Mouse (Mus musculus) gastrocnemius, postnatal 25 days (tissue): ENCODE data around the gene Fxyd1. TPM values are rescaled to one million over a fixed set of nuclear protein-coding genes. Genes with fewer than 3 reads are reported as not detected.

Source experiments
- DNase-seq: peaks from one replicate; pipeline ENCODE4 v3.0.0; 2022
- total RNA-seq, 2 experiments: library from RNA; stranded (reverse); gene quantifications; 1 replicate in 1 of 2; 2 replicates in 1 of 2; pipeline ENCODE4 v1.2.3; 2021

Fxyd1 gene
- total RNA-seq, 2 experiments from 2014 or later: 1,050 to 1,262 TPM

DNA sequence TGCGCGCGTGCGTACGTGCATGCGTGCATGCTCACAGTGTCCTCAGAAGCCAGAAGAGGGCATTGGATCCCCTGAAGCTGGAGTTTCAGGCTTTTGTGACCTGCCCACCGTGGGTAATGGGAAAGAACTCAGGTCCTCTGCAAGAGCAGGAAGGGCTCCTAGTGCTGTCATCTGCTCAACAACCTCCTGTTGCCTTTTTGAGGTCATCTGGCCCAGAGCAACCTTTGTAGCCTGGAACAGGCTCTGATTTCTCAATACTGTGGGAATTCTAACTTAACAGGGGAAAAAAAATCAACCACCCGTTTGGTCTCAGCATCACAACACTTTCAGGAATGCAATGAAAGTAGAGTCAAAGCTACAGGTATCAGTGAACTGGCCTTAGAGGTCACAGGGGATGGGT is 22.7 kb upstream of the Fxyd1 start:
- DNase-seq: no peak

DNA sequence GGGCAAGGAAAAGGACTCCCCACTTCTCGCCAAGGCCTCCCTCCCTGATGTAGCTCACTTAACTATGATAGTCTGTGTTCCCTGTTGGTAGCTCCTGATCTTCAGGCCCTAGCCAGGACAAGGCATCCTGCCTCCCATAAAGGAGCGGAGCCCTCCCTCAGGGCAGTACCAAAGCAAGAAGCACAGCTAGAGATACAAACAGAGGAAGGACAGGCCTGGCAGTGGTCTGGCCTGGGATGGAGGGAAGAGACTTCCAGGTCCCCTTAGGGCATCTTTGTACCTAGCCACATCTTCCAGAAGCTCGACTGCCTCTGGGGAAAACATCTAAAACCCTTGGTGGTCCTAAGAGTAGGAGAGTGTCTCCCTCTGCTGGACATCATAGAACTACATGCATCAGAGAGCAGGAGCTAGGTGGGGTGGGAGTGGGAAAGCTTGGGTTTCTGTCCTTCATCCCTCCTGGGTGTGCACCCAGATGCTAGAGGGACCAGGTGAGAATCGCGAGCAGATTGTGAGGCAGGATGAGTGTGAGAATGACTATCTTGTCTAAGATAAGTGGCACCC is 21.0 kb upstream of the Fxyd1 start:
- DNase-seq: no peak

DNA sequence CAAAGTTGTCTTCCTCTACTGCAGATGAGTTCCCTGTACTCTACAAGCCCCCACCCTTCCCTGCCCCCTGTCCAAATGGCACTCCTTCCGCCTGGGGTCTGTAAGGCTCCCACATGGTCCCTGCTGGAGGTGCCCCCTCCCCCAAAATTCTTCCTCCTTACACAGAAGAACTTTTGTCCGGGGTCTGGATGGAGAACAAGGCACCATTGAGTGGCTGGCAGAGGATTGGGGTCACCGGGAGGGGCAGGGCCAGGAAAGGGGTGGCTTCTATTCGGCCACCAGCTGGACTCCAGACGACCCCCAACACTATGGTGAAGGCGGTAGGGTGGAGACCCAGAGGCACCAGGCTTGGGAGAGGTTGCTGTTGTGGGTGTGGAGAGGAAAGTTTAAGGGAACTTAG is 20.5 kb upstream of the Fxyd1 start:
- no peak for DNase-seq

DNA sequence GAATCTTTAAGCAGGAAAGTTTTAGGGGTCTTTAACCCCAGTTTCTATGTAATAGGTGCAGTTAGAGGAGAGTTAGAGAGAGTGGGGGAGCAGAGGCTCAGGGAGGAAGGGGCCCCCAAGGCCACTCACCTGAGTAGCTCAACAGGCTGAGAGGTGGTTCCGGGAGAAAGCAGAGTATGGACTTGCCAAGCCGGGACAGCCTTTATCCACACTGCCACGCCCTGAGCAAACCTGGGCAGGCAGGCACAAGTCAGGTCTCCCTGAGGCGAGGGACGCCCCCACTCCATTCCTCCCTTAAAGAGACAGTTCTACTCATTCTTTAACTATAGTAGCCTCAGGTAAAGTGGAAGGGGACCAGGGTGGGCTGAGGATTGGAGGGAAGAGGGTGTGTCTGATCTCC is 19.5 kb upstream of the Fxyd1 start, which contains the start of gene Fxyd3:
Fxyd3 (minus strand) TSS at position 213 of the 400 bp plus-strand sequence.
- DNase-seq: no peak

DNA sequence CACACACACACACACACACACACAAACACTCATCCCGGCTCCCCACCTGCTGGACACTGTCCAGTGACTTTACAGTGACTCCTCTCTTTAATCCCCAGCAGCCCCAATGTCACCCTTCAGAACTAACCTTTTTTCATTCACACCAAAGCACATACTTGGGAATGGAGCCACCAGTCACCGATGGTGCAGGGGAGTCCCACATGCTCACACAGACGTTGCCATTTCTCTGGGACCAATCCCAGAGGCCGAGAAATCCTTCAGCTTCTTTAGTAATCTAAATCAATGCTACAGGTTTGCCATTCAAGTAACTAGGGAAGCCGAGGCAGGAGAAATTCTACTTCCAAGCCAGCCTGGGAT is 17.7 kb upstream of the Fxyd1 start:
- no peak for DNase-seq

DNA sequence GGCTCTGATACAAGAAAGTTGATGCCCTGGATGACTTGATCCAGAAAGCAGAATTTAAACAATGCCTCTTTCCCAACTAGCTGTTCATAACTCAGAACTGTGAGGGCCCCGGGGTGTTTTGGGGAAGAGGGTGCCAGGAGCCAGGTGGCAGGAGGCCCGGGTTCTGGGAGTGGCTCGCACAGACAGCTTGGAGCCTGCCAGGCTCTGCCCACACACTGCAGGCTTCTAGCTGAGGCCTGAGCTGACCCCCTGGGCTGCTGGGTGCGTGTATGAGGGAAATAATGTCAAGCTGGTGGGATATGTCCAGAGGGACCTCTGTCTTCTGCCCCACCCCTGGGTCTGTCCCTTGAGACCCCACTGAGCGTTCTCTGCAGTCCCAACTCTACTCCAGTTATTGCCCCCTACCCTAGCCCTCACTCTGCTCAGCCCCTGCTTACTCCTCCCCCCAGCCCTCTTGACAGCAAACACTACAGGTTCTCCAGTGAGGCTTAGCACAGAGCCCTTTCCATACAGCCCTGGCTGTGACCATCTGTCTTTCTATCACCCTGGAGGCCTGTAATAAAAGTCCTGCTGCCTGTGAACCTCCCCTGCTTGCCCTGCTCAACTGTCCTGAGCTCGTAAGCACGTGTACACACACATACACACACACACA is 17.2 kb upstream of the Fxyd1 start:
- no peak for DNase-seq

DNA sequence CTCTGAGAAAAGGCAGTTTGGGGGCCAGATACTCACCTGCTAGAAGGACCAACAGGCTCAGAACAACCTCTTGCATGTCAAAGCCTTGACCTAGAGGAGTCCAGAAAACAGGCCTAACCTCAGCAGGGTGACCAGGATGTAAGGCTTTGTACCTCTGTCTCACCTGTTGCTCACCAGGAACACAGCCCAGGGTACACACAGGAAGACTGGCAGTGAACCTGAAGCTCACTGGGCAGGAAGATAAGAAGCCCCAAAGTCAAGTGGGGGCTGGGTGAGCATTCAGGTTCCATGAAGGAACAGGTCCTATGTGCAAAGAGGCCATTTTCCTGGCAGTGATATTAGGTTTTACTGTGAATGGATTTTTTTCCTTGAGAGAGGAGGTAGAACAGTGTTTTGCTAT is 16.5 kb upstream of the Fxyd1 start:
- DNase-seq: no peak

DNA sequence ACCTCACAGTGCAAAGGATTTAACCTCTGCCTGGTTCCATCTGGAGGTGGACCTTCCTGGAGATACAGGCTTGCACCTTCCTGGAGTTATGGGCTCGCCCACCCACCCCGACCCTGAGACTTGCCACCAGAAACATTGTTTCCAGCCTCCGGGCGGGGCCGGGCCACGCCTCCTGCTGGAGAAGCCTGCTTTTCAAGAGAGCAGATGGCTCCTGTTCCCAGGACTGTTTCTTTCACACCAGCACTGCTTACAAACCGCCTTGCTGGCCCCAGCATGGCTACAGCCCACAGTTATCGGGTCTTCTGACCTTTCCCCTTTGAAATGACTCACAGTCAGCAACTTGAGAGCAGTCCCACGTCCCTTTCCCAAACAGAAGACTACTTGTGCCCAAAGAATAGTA is 15.3 kb upstream of the Fxyd1 start:
- DNase-seq: no peak

DNA sequence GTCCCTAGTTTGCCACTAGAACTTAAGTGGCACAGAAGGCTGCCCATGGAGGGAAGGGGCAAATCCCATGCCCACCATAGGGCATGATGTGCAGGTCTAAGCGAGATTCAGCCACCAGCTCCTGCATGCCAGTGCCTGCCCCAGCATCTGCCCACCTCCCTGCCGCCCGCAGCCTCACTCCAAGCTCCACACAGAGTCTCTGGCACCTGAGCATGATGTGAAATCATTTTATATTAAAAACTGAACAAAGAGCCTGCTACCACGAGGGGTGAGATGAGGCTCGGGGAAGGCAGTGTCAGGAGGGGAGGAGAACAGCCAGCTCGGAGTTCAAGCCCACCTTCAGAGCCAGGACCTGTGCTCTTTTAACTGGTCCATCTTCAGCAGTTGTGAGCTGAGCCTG is 13.3 kb upstream of the Fxyd1 start:
- no peak for DNase-seq

DNA sequence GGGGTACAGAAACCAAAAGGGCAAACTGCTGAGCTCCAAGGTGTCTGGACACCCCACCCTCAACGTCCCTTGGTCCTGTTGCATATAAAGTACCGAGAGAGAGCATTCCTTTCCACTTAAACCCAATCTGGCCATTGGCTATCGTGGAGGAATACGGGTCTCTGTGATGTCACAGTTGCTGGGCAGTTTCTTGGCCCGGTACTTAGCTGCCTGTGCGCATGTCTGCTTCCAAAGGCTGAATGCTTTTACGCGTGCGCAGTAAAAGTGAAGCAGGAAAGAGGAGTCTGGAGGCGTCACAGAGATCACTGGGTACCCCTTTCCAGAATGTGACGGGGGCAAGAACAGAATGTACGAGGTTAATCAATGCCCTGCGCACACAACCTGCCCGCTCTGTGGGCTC is 12.5 kb upstream of the Fxyd1 start:
- no peak for DNase-seq

DNA sequence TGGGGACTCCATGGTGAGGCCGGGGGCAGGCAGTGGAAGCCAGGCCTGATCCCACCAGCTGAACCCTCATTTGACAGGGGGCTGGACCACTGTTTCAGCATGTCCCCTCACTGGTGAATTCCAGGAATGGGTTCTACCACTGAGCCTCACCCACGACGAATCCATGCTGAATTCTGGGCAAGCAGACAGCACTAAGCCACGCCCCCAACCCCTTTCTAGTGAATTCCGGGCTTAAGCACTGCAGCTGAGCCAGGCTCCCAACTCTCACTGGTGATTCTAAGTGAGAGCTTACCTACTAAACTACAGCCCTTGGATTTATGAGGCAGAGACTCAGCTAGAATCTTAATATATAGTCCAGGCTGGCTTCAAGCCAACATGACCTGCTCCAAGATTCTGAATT is 10.8 kb upstream of the Fxyd1 start:
- DNase-seq: peak; percentile 54

DNA sequence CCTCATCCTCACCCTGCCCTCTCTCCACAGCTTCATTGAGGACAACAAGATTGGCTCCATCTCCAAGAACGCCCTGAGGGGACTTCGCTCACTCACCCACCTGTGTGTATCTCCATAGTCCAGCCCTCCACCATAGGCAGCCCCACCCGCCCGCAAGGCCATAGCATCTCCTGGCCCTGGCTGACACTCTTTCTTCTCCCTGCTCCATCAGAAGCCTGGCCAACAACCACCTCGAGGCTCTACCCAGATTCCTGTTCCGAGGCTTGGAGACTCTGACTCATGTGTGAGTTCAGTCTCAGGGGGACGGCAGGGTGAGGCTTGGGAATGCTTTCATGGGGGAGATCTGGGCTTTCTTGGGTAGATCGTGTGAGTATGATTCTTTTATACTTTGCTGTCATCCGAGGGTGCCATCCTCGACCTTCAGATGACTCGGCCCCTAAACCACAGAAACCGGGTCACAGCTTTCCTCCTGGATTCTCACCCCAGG is 6.1 kb upstream of the Fxyd1 start:
- DNase-seq: no peak

DNA sequence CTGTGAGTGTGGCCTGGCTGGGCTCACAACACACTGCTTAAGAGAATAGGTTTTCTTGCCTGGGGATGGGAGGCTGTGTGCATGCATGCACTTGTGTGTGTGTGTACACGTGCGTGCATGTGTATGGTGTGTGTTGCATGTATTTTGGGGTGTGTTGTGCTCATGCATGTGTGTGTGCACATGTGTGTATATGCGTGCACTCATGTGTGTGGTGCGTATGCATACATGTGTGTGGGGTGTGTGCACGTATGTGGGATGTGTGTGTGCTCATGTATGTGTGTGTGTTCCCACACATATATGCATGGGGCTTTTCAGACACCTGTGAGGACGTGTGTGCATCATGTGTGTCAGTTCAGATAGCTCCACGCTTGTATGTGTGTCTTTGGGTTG is 3.6 kb upstream of the Fxyd1 start:
- no peak for DNase-seq

DNA sequence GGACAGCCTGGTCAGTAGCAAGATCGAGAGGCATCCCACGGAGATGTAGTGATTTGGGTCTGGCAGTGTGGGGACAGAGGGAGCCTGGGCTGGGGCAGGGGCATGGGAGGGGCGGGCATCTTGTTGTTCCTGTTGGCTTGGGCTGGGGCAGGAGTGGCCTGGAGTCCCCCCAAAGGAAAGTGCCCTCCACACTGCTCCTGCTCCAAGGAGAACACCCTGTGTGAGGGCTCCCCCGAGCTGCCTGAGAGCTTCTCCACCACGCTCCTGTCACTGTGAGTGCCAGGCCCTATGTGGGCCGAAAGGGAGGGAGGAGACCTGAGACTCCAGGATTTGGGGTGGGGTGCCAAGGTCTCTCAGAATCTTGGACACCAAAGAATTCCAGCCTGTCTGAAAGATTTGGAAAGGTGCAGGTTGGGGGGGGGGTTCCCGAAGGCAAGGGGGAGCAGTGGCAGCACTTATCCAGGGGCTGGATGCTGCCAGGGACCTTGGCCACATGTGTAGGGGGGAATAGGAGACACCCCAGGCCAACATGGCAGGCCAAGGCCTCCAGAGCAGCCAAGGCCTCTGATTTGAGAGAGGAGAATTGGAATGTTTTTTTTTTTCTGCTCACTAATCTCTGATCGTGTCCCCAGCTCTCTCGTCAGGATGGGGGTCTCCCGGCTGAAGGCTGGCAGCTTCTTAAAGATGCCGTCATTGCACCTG is 3.1 kb upstream of the Fxyd1 start:
- no peak for DNase-seq

DNA sequence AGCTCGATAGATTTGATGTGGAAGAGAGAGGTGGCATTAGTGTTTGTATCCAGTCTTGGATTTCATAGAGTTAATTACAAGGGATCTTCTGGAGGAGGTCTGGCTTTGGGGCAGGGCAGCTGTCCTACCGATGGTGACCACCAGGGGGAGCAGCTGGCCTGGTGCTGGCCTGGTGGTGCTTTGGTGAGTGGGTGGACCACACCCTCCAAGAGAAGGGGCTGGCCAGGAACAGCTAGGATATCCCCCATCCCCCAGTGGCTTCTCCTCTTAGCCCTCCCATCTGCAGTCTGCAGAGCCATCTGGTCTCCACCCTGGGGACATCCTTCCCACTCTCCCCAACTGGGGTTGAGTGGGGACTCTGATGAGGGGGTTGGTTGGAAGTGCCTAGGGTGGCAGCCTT is 2.1 kb upstream of the Fxyd1 start, which contains the start of gene Lgi4:
Lgi4 (plus strand) TSS at position 235 of the 400 bp plus-strand sequence.
- peak; percentile 91 for DNase-seq

DNA sequence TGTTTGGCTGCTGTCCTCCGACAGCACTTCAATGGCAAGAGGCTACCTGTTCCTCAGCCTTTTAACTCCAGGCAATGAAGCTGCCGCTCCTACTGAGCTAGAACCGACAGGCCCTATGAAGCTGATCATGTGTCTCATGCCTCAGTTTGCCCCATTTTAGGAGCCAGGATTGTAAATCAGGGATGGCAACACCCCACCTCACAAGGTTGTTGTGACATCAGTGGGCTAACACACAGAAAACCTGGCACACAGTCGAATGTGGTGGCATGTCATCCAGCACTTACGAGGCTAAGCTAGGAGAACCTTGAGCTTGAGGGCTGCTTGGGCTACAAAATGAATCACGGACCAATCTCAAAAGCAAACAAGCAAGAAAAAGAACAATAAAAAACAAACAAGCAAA is 1.2 kb upstream of the Fxyd1 start:
- DNase-seq: no peak

DNA sequence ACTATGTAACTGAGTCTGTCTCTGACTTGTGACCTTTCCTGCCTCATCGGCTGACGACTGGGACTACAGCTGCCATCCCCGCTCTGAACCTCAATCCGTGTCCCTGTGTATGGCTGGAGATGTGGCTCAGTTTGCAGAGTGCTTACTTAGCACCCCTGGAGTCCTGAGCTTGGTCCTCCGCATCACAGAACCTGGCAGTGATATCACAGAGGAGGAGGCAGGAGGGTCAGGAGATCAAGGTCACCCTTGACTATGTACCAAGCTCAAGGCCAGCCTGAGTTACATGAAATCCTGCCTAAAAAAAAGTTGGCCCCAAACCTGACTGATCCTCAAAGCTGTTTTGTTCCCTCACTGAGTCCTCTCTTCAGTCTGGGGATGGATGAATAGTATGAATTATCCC is 731 bp upstream of the Fxyd1 start:
- no peak for DNase-seq

DNA sequence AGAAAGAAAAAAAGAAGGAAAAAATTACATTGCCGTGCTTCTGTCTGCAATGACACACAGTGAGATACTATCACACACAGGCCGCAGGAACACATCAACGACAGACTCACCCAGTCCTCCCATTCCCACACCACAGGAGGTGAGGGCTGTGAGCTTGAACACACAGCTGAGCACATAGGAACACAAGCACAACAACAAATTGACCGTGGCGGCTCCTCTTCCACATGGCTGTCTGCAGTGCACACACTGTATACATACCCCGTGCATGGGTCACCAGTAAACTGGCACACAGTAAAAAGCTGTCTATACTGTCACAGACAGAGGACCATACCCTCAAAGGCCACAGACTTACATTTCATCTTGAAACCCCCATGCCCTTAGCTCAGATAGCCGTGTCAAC is 551 bp downstream of the Fxyd1 start:
- no peak for DNase-seq

DNA sequence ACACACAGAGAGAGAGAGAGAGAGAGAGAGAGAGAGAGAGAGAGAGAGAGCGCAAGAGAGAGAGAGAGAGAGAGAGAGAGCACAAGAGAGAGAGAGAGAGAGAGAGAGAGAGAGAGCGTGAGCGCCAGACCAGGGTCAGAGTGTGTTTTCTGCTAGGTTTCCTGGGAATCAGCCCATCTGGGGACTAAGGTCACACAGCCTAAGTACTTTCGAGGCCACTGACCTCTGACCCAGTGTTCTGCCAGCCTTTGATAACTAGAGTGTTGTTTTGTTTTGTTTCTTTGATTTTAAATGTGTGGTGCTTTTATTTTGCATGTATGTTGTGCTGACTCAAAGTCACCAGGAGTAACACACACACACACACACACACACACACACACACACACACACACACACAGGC is 1.1 kb downstream of the Fxyd1 start:
- no peak for DNase-seq

DNA sequence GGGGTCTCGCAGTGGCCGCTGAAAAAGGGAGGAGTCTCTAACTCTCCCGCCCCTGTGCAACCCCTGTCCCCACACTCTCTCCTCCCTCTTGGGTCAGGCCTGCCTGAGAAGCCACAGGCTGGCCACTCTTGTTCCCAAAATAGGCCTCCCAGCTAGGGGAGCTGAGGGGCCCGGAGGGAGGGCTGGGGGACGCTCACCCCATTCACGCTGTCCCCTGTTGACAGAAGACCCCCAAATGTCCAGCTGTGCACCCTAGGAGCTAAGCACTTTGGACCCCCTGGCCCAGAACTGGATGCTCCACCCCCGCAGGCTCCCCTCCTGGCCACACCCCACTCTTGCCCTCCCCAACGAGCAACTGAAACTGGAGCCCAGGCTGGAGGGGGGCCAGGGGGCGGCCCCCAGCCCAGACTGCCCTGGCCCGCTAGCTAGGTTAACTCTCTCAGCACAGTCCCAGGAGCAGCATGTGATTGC is 1.6 kb downstream of the Fxyd1 start:
- peak; percentile 95 for DNase-seq

DNA sequence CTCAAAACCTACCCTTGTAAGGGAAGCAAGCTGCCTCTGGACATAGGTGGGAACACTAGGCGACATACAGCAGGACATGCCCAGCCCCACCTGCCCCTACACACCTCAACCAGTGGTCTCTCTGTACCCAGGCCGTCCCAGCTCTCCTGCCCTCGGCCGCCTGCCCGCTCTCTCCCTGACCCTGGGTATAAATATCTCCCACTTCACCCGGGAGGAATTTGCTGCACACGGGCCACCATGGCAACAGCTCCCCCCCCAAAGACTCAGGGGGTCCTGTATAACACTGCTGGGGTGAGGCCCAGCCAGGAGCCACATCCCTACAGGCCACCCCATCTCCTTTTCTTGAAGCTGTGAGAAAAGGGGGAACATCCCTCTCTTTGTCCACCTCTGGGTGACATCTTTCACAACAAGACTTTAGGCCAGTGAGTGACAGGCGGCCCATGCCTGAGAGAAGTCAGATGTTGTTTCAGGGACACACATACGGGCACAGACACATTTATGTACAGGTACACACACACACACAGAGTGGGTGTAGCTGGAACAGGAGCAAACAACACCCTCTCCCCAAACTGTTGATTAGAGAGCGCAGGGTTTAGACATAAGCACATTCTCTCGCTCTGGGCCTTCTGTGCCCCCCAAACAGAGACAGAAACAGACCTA is 2.2 kb downstream of the Fxyd1 start:
- peak; percentile 77 for DNase-seq

DNA sequence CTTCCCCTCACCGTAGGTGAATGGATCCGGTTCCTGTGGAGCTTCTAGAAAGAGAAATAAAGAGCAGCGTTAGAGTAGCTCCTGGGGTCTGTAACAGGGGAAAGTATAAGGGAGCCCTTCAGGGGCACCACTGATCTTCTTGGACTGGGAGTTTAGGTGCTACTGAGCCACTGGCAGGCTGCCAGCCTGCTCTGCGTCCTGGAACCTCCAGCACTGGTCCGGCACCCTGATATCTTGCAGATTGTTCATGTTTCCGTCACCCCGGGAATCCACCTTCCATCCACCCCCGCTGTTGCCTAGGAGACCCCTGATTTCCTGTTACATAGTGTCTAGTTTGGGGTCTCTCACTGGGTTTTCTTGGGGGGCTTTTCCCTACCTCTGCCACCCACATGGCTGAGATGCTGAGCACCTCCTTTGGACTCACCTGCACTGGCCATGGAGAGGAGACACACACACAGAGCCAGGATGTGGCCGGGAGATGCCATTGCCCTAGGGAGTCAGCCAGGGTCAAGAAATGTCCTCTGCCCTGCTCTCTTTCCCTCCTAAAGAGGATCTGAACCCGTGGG is 3.0 kb downstream of the Fxyd1 start:
- DNase-seq: no peak
